Mouse (Mus musculus) WW6 (cell line): Measurements from ENCODE around the gene Pigu.

Source experiments
- DNase-seq: peaks from one replicate; pipeline ENCODE4 v3.0.0-alpha.2; 2013; ENCODE audit warnings: low read depth, low spot score

Gene Pigu

GRCm38 (mm10) chr2:155356971-155357591, at the start of gene Pigu:
Gene Pigu (minus strand): TSS chr2:155357430.
- DNase-seq: peak; percentile 81

GRCm38 (mm10) chr2:155404635-155405034, 47.4 kb upstream of the Pigu start:
- no peak for DNase-seq

DNA sequence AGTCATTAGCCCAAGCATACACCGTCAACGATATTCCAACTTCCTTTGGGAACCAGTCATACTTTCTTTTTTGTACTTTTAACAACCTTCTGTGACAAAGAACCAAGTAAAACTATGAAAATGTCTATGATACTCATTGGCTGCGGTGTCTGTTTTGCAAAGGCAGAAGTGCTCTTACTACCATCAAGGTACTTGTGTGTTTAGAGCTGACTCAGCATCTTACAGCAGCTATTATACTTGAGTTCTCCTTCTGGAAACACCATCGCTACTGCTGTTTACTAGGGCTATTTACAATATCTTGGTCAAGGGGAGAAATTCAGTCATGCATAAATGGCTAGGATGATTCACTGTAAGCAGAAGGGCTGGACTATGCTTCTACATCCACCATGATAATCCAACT, 44.7 kb upstream of the Pigu start:
- no peak for DNase-seq

DNA sequence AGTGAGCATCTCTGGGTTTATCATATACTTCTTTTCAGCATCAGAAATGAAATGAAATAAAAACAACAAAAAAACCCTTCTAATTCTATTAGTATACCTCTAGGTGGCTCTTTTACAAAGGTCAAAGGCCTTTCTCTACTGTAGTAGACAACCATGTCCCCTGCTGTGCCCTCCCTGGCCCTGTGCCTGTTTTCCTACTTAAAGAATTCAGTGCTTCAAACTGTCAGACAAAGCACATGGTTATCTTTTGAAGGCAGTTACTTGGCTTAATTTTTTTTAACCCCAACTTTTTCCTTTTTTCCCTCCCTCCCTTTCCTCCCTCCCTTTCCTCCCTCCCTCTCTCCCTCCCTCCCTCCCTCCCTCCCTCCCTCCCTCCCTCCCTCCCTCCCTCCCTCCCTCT, 43.0 kb upstream of the Pigu start:
- no peak for DNase-seq

- no peak for DNase-seq
Measured at GRCm38 (mm10) chr2:155394586-155394985, 37.4 kb upstream of the Pigu start.

GRCm38 (mm10) chr2:155388573-155388972, 31.3 kb upstream of the Pigu start:
- DNase-seq: no peak

DNA sequence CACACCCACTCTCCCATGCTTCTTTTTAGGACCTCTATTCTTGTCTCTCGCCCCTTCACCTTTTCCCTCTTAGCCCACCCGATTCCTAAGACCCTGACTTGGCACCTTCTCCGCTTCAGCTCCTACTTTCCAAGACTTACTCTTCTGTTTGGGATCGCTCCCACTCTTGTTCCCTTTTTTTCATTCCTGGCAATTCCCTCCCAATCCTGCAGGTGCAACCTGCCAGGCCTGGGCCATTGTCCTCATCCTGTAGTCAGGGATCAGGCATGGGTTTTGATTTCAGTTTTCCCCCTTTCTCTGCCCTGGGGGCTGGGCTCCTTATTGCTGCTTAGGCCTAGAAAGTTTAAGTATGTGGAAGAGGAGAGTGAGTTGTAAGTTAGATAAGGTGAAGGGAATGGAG, 29.8 kb upstream of the Pigu start:
- no peak for DNase-seq

DNA sequence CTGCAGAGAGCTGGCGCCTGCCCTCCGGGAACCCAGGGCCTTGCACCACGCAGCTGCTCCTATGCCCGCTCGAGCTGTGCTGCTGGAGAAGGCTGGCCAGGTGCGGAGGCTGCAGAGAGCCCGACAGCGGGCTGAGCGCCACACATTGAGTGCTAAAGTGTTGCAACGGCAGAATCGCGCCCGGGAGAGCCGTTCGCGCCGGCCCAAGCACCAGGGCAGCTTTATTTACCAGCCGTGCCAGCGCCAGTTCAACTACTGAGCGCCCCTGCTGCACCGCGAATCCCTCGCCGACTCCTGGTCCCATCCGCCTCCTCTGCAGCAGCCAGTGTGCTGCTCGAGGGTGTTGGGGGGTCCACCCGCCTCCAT, 29.3 kb upstream of the Pigu start:
- no peak for DNase-seq

DNA sequence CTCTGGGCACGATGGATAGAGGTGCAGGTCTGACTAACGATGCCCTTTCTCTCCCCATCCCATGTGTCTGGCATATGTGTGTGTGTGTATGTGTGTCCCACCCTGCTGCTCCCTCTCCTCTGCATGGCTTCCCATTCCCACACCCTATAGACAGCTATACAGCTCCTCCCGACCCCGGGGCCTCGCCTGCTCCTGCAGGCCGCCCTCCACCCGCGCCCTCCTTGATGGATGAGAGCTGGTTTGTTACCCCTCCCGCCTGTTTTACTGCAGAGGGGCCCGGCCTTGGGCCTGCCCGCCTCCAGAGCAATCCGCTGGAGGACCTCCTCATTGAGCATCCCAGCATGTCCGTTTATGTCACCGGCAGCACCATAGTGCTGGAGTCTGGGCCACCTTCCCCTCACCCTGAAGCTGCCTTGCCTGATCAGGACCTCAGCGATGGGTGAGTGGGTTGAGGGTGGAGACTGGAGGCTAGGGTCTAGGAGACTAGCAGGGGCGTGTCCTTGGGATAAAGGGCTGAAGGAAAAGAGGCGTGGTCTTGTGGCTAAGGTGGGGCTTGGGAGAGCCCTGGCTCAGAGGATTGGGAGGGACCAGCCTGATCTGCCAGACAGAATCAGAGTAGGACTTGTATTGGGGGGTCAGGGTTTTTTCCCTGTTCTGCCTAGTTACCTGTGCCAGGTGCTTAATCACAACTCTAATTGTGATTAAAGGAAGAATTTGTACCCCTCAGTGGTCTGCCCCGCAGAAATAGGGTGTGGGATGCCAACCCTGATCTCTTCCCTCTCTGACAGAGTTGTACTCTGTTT, 28.7 kb upstream of the Pigu start:
- peak; percentile 57 for DNase-seq

GRCm38 (mm10) chr2:155385090-155385489, 27.9 kb upstream of the Pigu start:
- peak; percentile 73 for DNase-seq

DNA sequence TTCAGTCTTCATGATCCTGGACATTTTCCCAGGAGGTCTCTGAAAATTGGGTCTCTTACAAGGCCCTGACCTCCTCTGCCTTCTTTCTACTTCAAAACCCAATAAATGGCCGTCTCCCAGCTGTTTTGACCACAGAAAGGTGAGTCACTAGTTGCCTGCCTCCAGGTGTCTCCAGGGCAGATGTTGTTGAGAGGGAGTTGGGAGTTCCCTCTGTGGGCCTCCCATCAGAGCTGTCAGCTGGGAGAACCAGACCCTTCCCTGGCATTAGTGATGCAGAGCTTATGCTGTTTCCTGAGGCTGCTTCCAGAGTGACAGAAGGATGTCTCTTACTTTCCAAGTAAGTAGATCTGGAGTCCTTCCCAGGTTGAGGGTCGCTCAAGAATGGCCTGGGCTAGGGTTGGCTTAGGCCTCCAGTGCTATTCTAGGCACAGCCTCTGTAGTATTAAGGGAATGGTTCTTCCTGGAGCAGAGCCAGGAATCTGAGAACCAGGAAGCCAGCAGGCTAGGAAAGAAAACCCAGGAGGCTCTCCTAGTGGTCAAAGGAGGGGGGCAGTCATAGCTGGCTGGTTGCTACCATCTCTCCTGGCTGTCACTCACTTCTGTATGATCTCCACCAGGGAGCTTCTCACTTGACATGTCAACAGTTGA, 25.7 kb upstream of the Pigu start:
- DNase-seq: no peak

GRCm38 (mm10) chr2:155382332-155382700, 25.1 kb upstream of the Pigu start:
- no peak for DNase-seq

DNA sequence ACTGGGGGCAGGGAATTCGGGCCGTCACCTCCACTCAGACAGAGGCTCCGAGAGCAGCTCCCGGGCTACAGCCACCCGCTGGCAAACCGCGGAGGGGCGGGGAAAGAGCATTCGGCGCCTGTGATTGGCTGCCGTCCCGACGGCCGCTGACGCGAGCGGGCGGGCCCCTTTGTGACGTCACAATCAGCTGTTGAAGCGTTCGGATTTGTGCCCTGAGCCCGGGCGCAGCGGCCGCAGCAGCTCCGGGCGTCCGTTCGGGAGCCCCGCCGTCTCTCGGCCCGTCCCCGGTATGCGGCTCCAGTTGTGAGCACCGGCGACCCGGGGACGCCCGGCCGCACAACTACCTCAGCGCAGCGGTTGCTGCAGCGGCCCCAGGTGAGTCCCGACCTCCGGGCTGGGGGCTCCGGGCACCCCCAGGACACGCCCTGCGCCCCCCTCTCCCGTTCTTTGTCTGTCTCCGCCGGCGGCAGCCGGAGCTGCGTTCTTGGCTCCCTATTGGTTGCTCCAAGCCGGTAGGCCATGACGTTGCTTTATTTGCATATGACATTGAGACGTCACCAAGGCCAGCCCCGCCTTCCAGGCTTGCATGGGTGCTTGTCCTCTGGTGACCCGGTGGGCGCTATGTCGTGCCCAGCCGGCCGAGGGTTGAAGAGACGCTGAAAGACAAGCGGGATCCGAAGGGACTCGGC, 24.6 kb upstream of the Pigu start:
- DNase-seq: peak; percentile 73

- DNase-seq: no peak
Measured at GRCm38 (mm10) chr2:155381060-155381437, 23.8 kb upstream of the Pigu start.

DNA sequence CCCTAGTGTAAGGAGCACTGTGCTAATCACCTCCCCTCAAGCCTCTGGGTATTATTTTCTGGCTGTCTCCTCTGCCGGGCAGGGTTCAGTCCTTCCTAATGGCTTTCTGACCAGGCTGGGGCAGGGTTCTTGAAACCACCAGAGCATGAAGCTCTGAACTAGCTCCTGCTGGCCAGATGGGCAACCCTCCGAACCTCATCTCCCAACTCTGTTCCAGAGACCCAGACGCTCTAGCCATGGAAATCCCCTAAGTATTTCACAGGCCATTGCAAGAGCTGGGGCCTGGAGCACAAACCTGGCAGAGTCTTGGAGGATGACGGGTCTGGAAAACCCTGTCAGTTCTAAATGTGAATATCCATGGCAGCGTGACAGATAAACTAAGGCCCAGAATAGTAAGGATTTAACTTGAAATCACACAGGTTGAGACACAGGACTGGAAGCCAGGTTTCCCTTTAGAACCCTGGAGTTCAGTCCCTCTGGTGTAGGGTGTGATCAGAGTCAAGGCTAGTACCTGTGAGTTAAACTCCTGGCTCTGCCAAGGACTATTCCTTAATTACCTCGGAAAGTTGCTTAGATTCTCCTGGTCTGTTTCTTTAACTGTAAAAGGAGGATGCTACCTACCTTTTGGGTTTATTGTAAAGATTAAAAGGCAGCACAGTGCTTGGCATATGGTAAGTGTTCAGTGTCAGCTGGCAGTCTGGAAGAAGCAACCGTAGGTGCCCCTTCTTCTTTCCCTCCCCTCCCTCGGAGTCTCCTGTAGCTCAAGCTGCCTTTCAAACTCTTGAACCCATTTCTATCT, 23.2 kb upstream of the Pigu start, which contains the start of gene Trp53inp2:
TSS of gene Trp53inp2 (plus strand) at position 799 of the 799 bp plus-strand sequence.
- no peak for DNase-seq

- DNase-seq: no peak
Measured at GRCm38 (mm10) chr2:155376191-155376590, 19.0 kb upstream of the Pigu start.

DNA sequence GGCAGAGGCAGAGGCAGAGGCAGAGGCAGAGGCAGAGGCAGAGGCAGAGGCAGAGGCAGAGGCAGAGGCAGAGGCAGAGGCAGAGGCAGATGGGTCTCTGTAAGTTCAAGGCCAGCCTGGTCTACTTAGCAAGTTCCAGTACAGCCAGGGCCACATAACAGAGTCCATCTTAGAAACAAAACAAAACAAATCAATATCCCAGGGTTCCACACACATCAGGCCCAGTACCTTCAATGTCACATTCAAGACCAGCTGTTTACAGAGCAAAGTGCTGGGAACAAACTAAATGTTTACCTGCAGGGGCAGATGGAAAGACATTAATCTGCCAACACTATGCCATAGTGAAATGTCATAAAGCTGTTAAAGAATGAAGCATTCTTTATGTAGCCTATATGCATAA, 17.3 kb upstream of the Pigu start:
- no peak for DNase-seq

DNA sequence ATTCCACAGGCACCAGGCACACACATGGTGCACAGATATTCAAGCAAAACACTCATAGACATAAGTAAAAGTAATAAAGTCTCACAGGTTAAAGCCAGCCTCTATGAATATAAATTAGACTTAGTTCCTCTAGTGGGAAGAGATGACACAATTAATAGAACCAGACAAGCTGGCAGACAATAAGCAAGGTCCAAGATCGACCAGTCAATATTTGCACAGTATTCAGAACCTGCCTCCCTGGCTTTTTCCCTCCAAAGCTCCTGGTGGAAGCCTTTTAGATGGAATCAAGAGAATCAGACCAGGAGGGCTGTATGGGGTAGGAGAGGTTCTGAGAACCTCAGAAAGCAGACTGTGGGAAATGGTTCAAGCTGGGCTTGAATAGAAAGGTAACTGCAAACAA, 16.7 kb upstream of the Pigu start:
- no peak for DNase-seq

- DNase-seq: no peak
Measured at GRCm38 (mm10) chr2:155373302-155373701, 16.1 kb upstream of the Pigu start.

DNA sequence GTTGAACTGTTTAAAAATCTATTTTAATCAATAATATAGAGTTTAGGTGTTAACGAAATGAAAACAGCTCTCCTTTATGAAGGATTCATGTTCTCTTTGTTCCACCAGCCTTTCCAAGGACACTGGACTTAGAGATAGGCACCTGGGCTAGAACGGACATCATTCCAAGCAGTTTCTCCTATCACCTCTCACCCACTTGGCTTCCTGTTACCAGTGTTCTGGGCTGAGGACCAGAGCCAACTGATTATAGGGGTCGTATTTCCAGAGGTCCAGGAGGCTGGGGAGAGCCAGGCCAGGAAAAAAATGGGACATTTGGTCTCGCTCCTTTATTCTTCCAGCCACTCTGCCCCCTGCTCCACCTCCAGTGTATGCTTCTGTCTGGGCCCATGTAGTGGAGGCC, 15.2 kb upstream of the Pigu start:
- DNase-seq: no peak

DNA sequence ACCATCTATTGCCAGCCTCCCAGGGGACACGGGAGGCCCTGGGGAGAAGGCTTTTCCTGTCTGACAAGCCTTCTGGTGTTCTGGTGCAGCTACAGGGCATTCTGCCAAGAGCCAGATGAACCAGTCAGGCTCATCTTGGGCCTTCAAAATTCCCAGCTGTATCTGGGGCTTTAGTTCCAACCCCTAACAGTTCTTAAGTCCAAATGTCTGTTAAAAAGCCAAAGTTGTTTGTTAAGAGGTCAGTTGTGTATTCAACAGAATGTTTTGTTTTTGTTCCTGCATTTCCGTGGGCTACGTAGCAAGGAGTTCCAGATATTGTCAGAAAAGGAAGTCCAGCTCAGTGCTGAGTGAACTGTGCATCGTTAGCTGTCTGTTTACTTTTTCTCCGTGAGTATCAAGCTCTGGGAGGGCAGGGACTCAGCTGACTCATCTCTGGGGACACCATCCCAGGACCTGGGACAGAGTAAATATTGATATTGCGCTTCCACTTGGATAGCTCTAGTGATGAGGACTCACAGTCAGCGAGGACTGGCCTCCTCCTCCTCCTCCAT, 12.2 kb upstream of the Pigu start:
- DNase-seq: no peak
